Mouse (Mus musculus) retina, adult 2 months (tissue): ENCODE measurements at regions not wholly inside any gene's neighbourhood (a gene's known extent, or its start where the extent isn't known, plus 50 kb on each side); places are given as distances from the start of the nearest gene placed in this dataset.

ENCODE experiments used
- DNase-seq: peaks from one replicate; pipeline ENCODE4 v3.0.0-alpha.2; 2012; ENCODE audit warnings: low read depth, low spot score

DNA sequence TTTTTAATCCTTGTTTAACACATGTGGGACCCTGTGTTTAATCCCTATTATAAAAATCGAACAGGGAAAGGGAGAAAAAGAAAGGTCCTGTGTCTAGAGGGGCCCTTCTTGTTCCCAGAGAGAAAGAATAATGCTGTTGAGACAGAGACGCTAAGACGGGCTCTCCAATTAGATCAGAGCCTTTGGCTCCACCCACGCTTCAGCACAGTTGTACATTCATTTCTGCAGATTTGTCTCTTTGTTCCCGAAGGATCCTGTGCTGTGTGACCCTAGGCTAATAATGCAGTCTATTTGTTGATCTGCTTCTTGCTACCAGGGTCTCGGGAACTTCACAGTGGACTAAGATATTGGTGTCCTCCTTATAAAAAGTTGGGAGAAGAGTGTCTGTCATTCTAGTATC is 92.0 kb downstream of the Cdc5l start:
- DNase-seq: no peak

DNA sequence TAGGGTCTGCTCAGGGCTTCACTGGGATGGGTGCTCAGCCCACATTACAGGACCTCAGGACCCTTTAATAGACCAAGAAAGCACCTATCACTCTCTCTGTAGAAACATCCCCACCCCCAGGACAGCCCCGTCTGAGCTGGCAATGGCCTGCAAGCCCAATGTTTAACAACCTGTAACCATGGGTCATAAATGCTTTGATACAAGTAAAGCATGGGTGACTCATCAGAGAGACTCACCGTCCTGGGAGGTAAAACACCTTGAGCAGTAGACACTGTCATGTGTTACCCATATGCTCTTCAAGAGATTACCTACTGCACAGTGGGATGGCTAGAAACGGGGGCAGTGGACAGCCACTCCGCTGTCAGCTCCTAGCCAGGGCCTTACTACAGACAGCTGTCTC is 92.7 kb downstream of the Cdc5l start:
- no peak for DNase-seq

DNA sequence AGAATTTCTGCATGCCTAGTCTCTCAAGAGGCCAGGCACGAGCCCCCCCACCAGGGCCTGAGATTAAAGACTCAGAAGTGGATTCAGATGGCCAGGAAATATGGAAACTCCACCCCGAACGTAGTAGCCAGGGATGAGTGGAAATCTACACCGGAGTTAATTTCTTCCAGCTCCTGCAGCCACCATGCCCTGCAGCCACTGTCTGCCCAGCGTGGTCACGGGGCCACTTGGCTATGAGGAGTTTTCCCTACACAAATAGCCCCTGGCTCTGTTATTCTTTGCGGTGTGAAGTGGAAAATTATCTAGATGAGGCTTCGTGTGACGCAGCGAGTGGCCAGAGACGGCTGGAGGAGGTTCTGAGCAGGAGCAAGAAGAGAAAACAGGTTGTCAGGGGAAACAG is 94.3 kb downstream of the Cdc5l start:
- DNase-seq: no peak

DNA sequence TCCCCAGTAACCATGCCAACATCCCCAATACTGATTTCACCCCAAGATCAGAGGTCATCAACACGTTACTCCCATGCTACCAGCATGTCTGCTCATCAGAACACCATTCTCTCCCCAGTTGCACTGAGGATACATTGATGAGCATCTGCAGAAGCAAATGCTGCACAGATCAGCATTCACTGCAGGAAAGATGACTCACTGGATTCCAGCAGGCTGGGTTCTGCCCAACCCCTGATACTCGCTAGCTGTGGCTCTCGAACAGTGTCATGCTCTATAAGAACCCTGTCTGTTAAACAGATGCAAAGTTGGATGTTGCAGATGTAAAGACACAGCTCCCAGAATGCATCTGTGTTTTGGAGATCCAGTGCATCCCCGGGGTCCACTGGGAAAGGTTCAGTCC is 95.5 kb downstream of the Cdc5l start:
- no peak for DNase-seq

DNA sequence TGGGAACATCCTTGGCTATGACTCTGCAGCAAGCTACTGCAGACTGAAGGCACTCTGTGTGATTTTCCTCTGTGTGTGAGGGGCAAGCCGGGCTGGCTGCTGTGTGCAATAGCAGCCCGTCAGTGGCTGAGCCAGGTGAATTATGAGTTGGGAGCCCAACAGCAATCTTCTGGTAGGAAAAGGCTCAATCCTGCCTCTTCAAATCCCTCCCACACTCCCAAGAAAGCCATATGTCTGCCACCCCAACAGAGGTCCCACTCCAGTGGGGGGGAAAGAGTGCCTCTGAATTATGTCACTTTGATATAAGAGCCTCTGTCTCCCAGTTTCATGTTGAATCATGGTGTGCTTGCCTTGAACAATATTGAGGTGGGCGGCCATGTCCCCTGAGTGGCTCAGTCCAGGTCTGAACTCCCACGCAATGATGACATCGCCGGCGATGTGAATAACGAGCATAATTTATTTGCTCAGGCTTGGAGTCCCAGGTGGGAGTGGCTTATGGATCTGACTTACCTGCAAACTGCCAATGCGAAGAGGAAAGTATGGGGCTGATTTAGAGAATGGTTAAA is 97.9 kb downstream of the Cdc5l start:
- no peak for DNase-seq

- DNase-seq: no peak
These were observed 98.7 kb downstream of the Cdc5l start for GRCm38 (mm10) chr17:45334732-45335381.

DNA sequence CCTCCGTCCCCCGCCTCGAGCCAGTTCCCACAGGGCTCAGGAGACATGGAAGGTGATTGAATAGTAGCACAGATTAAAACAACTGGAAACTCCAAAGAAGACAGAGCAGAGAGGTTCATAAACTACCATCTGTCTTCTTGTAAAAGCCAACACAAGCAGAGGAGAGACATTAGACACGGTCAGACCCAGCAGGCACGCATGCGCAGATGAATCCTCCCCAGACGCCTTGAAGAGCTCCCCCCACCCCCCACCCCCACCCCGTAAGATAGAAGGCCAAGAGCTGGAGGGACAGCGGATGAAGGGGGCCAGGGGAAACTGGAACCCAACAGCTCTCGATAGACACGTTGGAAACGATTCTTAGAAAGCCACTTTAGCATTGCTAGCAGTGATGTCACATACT is 101.2 kb downstream of the Cdc5l start:
- no peak for DNase-seq

DNA sequence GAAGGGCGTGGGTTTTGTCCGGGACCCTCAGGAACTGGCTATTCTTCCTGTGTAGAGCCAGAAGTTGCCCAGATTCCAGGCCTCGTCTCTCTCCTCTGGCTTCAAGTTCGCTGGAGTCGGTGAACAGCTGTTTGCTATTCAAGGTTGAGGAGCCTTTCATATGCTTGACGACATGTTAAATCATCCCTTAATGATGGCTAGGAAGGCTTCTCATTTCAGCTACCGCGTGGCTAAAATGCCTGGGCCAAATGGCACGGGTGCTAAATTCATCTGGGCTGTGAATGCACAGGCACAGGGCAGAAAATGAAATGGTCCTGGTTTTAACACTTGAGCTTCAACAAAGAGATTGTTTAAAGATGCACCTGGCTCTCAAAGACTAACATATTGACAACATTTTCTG is 104.3 kb downstream of the Cdc5l start:
- DNase-seq: no peak

- DNase-seq: no peak
These were observed 106.8 kb downstream of the Cdc5l start for GRCm38 (mm10) chr17:45326726-45327125.

- no peak for DNase-seq
These were observed 107.4 kb downstream of the Cdc5l start for GRCm38 (mm10) chr17:45326173-45326572.

GRCm38 (mm10) chr17:45322842-45323241 is 110.7 kb downstream of the Cdc5l start:
- no peak for DNase-seq

DNA sequence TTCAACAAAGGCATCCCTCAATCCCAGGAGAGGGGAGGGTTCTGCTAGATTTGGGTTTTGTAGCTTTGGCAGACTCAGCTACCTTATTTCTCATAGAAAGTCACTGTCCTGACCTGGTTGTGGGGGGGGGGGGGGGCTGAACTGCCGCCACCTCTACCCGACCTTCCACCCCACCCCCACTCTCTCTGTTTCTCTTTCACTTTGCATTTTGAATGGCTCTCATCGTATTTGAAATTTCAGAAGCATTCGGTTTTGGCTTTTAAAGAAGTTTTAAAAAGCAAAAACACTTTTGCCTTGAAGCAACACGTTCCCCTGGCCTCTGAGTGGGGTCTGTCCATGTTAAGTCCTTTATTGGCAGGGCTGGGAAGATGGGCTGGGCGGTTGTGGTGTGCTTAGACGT is 113.5 kb downstream of the Cdc5l start:
- DNase-seq: no peak

- no peak for DNase-seq
These were observed 115.1 kb downstream of the Cdc5l start for GRCm38 (mm10) chr17:45318211-45319076.

GRCm38 (mm10) chr17:45312510-45313266 is 120.8 kb downstream of the Cdc5l start:
- no peak for DNase-seq

- DNase-seq: no peak
These were observed 127.0 kb downstream of the Cdc5l start for GRCm38 (mm10) chr17:45306506-45306905.

DNA sequence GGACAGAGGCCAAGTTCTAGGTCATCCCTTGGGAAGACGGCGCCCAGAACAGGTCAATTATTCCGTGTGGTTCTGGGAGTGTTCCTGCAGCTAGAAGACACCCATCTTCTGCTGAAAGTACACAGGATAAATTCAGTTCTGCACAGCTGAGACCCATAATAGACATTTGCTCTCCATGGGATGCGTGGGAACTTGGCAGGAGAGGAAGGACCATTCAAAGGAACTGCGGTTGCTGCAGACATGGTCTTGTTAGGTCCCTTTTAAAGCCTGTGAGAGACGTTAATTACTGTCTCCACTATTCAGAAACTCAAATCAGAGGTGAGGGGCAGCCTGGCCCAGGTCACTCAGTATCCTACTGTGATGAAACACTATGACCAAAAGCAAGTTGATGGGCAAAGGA is 130.4 kb downstream of the Cdc5l start:
- DNase-seq: no peak

DNA sequence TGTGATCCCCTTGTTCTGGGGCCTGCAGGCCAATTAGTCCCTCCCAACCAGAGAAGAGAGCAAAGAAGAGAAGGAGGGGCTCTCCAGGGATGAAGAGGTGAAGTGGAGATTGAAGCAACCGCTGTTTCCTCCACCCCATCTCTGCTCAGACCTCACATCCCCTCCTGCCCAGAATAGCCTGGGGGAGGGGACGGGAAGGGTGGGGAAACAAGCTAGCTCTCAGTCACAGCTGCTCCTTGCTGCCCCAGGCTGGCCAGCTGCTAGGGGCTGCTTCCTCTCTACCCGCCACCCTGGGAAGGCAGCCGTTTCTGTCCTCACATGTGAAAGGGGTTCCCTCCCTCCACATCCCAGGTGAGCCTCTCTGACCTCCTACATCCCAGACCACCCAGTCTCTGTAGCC is 135.2 kb downstream of the Cdc5l start:
- no peak for DNase-seq

GRCm38 (mm10) chr17:45297860-45298259 is 135.7 kb downstream of the Cdc5l start:
- DNase-seq: no peak

DNA sequence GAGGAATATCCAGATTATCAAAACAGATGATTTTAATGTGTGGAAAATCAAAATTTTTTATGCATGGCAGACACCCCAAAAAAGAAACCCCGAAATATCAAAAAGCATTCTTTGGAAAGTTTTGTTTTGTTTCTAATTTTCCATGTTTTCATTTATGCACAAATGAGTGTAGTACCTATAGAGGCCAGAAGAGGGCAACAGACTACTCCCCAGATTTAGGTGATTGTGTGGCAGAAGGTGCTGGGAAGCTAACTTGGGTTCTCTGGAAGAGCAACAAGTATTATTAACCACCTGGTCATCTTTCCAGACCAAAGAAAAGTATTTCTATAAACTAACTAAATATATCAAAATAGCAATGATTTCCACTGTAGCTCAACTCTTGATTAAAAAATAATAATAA is 137.2 kb downstream of the Cdc5l start:
- no peak for DNase-seq

DNA sequence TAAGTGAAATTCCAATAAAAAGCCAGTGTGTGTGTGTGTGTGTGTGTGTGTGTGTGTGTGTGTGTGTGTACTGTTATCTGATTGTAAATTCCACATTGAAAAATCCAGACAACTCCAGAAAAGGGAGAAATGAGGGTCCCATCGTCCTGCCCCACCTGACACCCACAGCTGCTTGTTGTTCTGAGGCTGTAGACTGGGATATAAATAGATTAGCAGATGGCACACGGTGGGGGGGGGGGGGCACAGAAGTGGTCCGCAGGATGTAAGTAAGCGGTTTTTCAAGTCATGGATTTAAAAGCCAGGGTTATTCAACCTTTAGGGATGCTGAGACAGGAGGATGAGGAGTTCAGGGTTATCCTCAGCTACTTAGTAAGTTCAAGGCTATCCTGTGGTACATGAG is 138.7 kb downstream of the Cdc5l start:
- DNase-seq: no peak

GRCm38 (mm10) chr17:45294256-45294865 is 139.2 kb downstream of the Cdc5l start:
- DNase-seq: no peak

GRCm38 (mm10) chr17:45292883-45293282 is 140.7 kb downstream of the Cdc5l start:
- DNase-seq: no peak
